Comparison of ENCODE assay signal across 17 mouse cellular contexts in genomic region chr4:129106073-129106472, GRCm38 (mm10). TPM values are rescaled to one million over a fixed set of nuclear protein-coding genes. Genes with fewer than 3 reads are reported as not detected.
A peak's percentile ranks its signal among the peaks of the same experiment; 100 is the strongest.
DNase-seq lines count a peak whose midpoint lies in the region; ATAC-seq and TF ChIP-seq lines count a peak whose summit lies in the region.
"Had no signal": no experiment of that assay in that cellular context is flagged by ENCODE, and none has a peak within 500 bp of the region (broad histone marks: within the 10 kb centered on the region; RNA-seq: fewer than 3 reads in every experiment).

No protein-coding gene starts in this region.

- no peaks in the 10 kb centered on the region for H3K36me3 ChIP-seq in hindbrain, embryonic 10.5 days
- no peaks in the 10 kb centered on the region for H3K36me3 ChIP-seq in hindbrain, embryonic 12.5 days
- H3K36me3 ChIP-seq in E14TG2a.4 (ENCODE audit: insufficient read depth, low read length), result no peaks in the 10 kb centered on the region
- H3K36me3 ChIP-seq in embryonic facial prominence, embryonic 13.5 days, result no peaks in the 10 kb centered on the region
- H3K36me3 ChIP-seq in limb, embryonic 14.5 days (ENCODE audit: control insufficient read depth, insufficient read depth, low read length), result no peaks in the 10 kb centered on the region
- H3K36me3 ChIP-seq: midbrain, embryonic 13.5 days had no signal

- H3K9me3 ChIP-seq in hindbrain, embryonic 10.5 days, result no peaks in the 10 kb centered on the region
- no peaks in the 10 kb centered on the region for H3K9me3 ChIP-seq in hindbrain, embryonic 12.5 days (replicated peaks)
- no peaks in the 10 kb centered on the region for H3K9me3 ChIP-seq in E14TG2a.4 (ENCODE audit: low read length)
- no peaks in the 10 kb centered on the region for H3K9me3 ChIP-seq in embryonic facial prominence, embryonic 13.5 days
- no peaks in the 10 kb centered on the region for H3K9me3 ChIP-seq in limb, embryonic 14.5 days (ENCODE audit: control insufficient read depth, low read length)
- H3K9me3 ChIP-seq: midbrain, embryonic 13.5 days had no signal

- H3K27me3 ChIP-seq in hindbrain, embryonic 10.5 days (ENCODE audit: insufficient read depth, poor library complexity, severe bottlenecking), result peaks cover 54% of the 10 kb centered on the region
- peaks cover 54% of the 10 kb centered on the region for H3K27me3 ChIP-seq in hindbrain, embryonic 12.5 days
- peaks cover 78% of the 10 kb centered on the region for H3K27me3 ChIP-seq in E14TG2a.4 (ENCODE audit: insufficient read depth, low read length)
- peaks cover 54% of the 10 kb centered on the region for H3K27me3 ChIP-seq in embryonic facial prominence, embryonic 13.5 days
- H3K27me3 ChIP-seq in limb, embryonic 14.5 days (ENCODE audit: control insufficient read depth, insufficient read depth, low read length), result peaks cover 22% of the 10 kb centered on the region

- H3K4me1 ChIP-seq in hindbrain, embryonic 10.5 days (replicated peaks), result peaks cover 29% of the 10 kb centered on the region
- H3K4me1 ChIP-seq in hindbrain, embryonic 12.5 days, result peaks cover 14% of the 10 kb centered on the region
- H3K4me1 ChIP-seq in E14TG2a.4 (replicated peaks; ENCODE audit: low read depth, low read length), result peaks cover 53% of the 10 kb centered on the region
- peaks cover 10% of the 10 kb centered on the region; the same call in 1 of the 2 replicates for H3K4me1 ChIP-seq in embryonic facial prominence, embryonic 13.5 days
- H3K4me1 ChIP-seq in limb, embryonic 14.5 days (ENCODE audit: control insufficient read depth, insufficient read depth, low read length), result peaks cover 4% of the 10 kb centered on the region; the same call in 1 of the 2 replicates

- TF ChIP-seq POLR2A in limb, embryonic 14.5 days (IDR thresholded peaks at IDR 0.05; ENCODE audit: borderline replicate concordance, extremely low read depth, insufficient read depth, insufficient read length), result no peak

- H3K4me3 ChIP-seq in hindbrain, embryonic 10.5 days, result peak overlapping the region; percentile 42
- H3K4me3 ChIP-seq in hindbrain, embryonic 12.5 days, result no peak overlapping the region
- peak overlapping the region; percentile 74 for H3K4me3 ChIP-seq in E14TG2a.4 (replicated peaks; ENCODE audit: low read length)
- H3K4me3 ChIP-seq in embryonic facial prominence, embryonic 13.5 days, result peak overlapping the region; percentile 41
- peak overlapping the region; percentile 29 for H3K4me3 ChIP-seq in limb, embryonic 14.5 days (replicated peaks; ENCODE audit: low read length)

- WGBS in hindbrain, embryonic 10.5 days, result 16% methylated on average over 9 of the region's 9 CpGs
- WGBS in hindbrain, embryonic 12.5 days, result 14% methylated on average over 9 of the region's 9 CpGs
- WGBS in embryonic facial prominence, embryonic 13.5 days, result 16% methylated on average over 9 of the region's 9 CpGs
- WGBS in limb, embryonic 14.5 days, result 15% methylated on average over 9 of the region's 9 CpGs

- no peak overlapping the region for H3K4me2 ChIP-seq in hindbrain, embryonic 12.5 days (replicated peaks)
- peak overlapping the region; percentile 65 for H3K4me2 ChIP-seq in embryonic facial prominence, embryonic 13.5 days
- H3K4me2 ChIP-seq in limb, embryonic 14.5 days (replicated peaks; ENCODE audit: low read depth, low read length, severe bottlenecking), result peak overlapping the region; percentile 43; the same call in 1 of the 2 replicates

- H3K27ac ChIP-seq in hindbrain, embryonic 10.5 days, result no peak overlapping the region
- no peak overlapping the region for H3K27ac ChIP-seq in hindbrain, embryonic 12.5 days
- H3K27ac ChIP-seq in embryonic facial prominence, embryonic 13.5 days, result no peak overlapping the region
- H3K27ac ChIP-seq in limb, embryonic 14.5 days (replicated peaks; ENCODE audit: low read depth, low read length), result no peak overlapping the region
- H3K27ac ChIP-seq: midbrain, embryonic 13.5 days had no signal

- no peak for ATAC-seq in hindbrain, embryonic 12.5 days (ENCODE audit: low FRiP score)
- no peak for ATAC-seq in embryonic facial prominence, embryonic 13.5 days (ENCODE audit: insufficient number of reproducible peaks, insufficient read depth, low FRiP score, low TSS enrichment, low read depth)
- ATAC-seq in limb, embryonic 14.5 days (ENCODE audit: low FRiP score, low read depth), result no peak
- ATAC-seq: forebrain, postnatal 0 days; hindbrain, embryonic 16.5 days; midbrain, embryonic 13.5 days had no signal

- DNase-seq in hindbrain, embryonic 10.5 days (ENCODE audit: low spot score), result no peak
- no peak for DNase-seq in limb, embryonic 14.5 days (ENCODE audit: low spot score)
- DNase-seq in cerebellum, adult 8-10 months, result no peak
- DNase-seq in layer of hippocampus, postnatal 25 days (ENCODE audit: extremely low spot score in 1 of 2, low spot score in 1 of 2), result no peak
- DNase-seq in adrenal gland, postnatal 10 days, result no peak
- DNase-seq: adrenal gland, postnatal 36 days; cerebellum, postnatal 25 days; forebrain, postnatal 0 days; thymus, postnatal 36 days had no signal

- no peak for TF ChIP-seq CTCF in E14TG2a.4 (conservative IDR thresholded peaks at IDR 0.05; ENCODE audit: low read length)

- H3K9ac ChIP-seq in hindbrain, embryonic 12.5 days, result no peak overlapping the region
- peak overlapping the region; percentile 62; the same call in 1 of the 2 replicates for H3K9ac ChIP-seq in embryonic facial prominence, embryonic 13.5 days
- H3K9ac ChIP-seq in limb, embryonic 14.5 days (ENCODE audit: low read depth, low read length, severe bottlenecking), result peak overlapping the region; percentile 40; the same call in 1 of the 2 replicates
- H3K9ac ChIP-seq: forebrain, postnatal 0 days had no signal

RNA-seq across cellular contexts. Expression of gene Tmem54, which starts 0.7 kb away (rescaled TPM):
- 2.5 and 5.1 TPM in 2 replicates for polyA plus RNA-seq in hindbrain, embryonic 10.5 days (2016; fragmentation: Nextera tagmentation; extraction: Ambion mirVana)
- 1.1 and 1.7 TPM in 2 replicates for polyA plus RNA-seq in hindbrain, embryonic 12.5 days (2016; fragmentation: Nextera tagmentation; extraction: Ambion mirVana)
- polyA plus RNA-seq in embryonic facial prominence, embryonic 13.5 days (2015; fragmentation: Nextera tagmentation; extraction: Ambion mirVana), result 10.6 and 11.3 TPM in 2 replicates
- polyA plus RNA-seq in limb, embryonic 14.5 days (2012; rRNA removed), result 8.8 and 9.9 TPM in 2 replicates
- 11.1 and 13.3 TPM in 2 replicates for polyA plus RNA-seq in limb, embryonic 14.5 days (2014; fragmentation: Nextera tagmentation; extraction: Ambion mirVana)
- not detected for total RNA-seq in layer of hippocampus, postnatal 25 days (2021)
- not detected for total RNA-seq in adrenal gland, postnatal 10 days (2021)
- total RNA-seq: adrenal gland, postnatal 36 days; forebrain, postnatal 0 days; left cerebral cortex, adult 18-20 months; liver, adult 2 months; MEL had no signal
- polyA plus RNA-seq: forebrain, postnatal 0 days; midbrain, embryonic 13.5 days had no signal

RNA-seq across cellular contexts. Expression of gene Hpca, which starts 15.8 kb away (rescaled TPM):
- polyA plus RNA-seq in hindbrain, embryonic 10.5 days (2016; fragmentation: Nextera tagmentation; extraction: Ambion mirVana), result 2.6 and 4.7 TPM in 2 replicates
- 8.8 and 12.1 TPM in 2 replicates for polyA plus RNA-seq in hindbrain, embryonic 12.5 days (2016; fragmentation: Nextera tagmentation; extraction: Ambion mirVana)
- 2.7 and 3.1 TPM in 2 replicates for polyA plus RNA-seq in embryonic facial prominence, embryonic 13.5 days (2015; fragmentation: Nextera tagmentation; extraction: Ambion mirVana)
- polyA plus RNA-seq in limb, embryonic 14.5 days (2012; rRNA removed), result 2.1 and 2.4 TPM in 2 replicates
- polyA plus RNA-seq in limb, embryonic 14.5 days (2014; fragmentation: Nextera tagmentation; extraction: Ambion mirVana), result 0.39 and 0.94 TPM in 2 replicates
- 1,000 to 10,000 TPM; 2,567 to 2,613 TPM for total RNA-seq in layer of hippocampus, postnatal 25 days (2021)
- total RNA-seq in adrenal gland, postnatal 10 days (2021), result 1 to 10 TPM; 3.6 to 7.8 TPM

RNA-seq across cellular contexts. Expression of gene Fndc5, which starts 30.7 kb away (rescaled TPM):
- 0.72 and 1.8 TPM in 2 replicates for polyA plus RNA-seq in hindbrain, embryonic 10.5 days (2016; fragmentation: Nextera tagmentation; extraction: Ambion mirVana)
- 3.9 and 6.2 TPM in 2 replicates for polyA plus RNA-seq in hindbrain, embryonic 12.5 days (2016; fragmentation: Nextera tagmentation; extraction: Ambion mirVana)
- 4.7 and 4.8 TPM in 2 replicates for polyA plus RNA-seq in embryonic facial prominence, embryonic 13.5 days (2015; fragmentation: Nextera tagmentation; extraction: Ambion mirVana)
- 32.8 and 32.9 TPM in 2 replicates for polyA plus RNA-seq in limb, embryonic 14.5 days (2012; rRNA removed)
- polyA plus RNA-seq in limb, embryonic 14.5 days (2014; fragmentation: Nextera tagmentation; extraction: Ambion mirVana), result 25.2 and 31.0 TPM in 2 replicates
- 10 to 100 TPM; 85.1 to 86.0 TPM for total RNA-seq in layer of hippocampus, postnatal 25 days (2021)
- 10 to 100 TPM; 19.5 to 34.9 TPM for total RNA-seq in adrenal gland, postnatal 10 days (2021)

RNA-seq across cellular contexts. Expression of gene Rnf19b, which starts 48.0 kb away (rescaled TPM):
- polyA plus RNA-seq in hindbrain, embryonic 10.5 days (2016; fragmentation: Nextera tagmentation; extraction: Ambion mirVana), result 9.2 and 9.9 TPM in 2 replicates
- polyA plus RNA-seq in hindbrain, embryonic 12.5 days (2016; fragmentation: Nextera tagmentation; extraction: Ambion mirVana), result 17.7 and 20.4 TPM in 2 replicates
- polyA plus RNA-seq in embryonic facial prominence, embryonic 13.5 days (2015; fragmentation: Nextera tagmentation; extraction: Ambion mirVana), result 9.1 and 9.5 TPM in 2 replicates
- 28.1 and 29.1 TPM in 2 replicates for polyA plus RNA-seq in limb, embryonic 14.5 days (2012; rRNA removed)
- polyA plus RNA-seq in limb, embryonic 14.5 days (2014; fragmentation: Nextera tagmentation; extraction: Ambion mirVana), result 9.9 and 10.0 TPM in 2 replicates
- 10 to 100 TPM; 48.1 to 49.7 TPM for total RNA-seq in layer of hippocampus, postnatal 25 days (2021)
- total RNA-seq in adrenal gland, postnatal 10 days (2021), result 10 to 100 TPM; 23.6 to 25.1 TPM
